Mouse (Mus musculus) lung, postnatal 0 days (tissue): Measurements from ENCODE around the gene Tnni3k.

Source experiments
- CTCF ChIP-seq: IDR thresholded peaks from 2 replicates; pipeline ENCODE4 v1.5.1; 2016; ENCODE audit warnings: antibody characterized with exemption, mild to moderate bottlenecking
- EP300 ChIP-seq: IDR thresholded peaks from 2 replicates; pipeline ENCODE4 v1.6.1; 2016; ENCODE audit warnings: antibody characterized with exemption, mild to moderate bottlenecking, control low read depth

DNA sequence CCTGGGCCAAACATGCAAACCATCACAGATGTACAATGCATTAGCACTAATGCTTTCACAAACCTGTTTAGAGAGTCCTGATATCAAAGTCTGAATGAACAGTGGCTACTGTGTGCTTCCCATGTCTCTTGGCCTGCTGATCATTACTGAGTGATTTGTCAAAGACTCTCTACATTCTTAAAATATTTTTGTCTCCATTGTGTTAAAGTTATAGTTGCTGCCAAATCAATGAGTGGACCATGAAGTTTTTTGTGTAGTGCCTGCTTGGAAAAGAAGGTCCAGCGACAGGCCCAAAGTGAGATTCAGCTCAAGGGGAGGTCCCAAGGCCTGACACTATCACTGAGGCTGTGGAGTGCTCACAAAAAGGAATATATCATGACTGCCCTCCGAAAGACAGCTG, 283.6 kb downstream of the Tnni3k start:
- TF ChIP-seq CTCF, result no peak
- TF ChIP-seq EP300, result no peak
